8 mouse cellular contexts compared by ENCODE assay signal in genomic region chrX:56455372-56456246, GRCm38 (mm10). TPM values are rescaled to one million over a fixed set of nuclear protein-coding genes. Genes with fewer than 3 reads are reported as not detected.
DNase-seq lines count a peak whose midpoint lies in the region; ATAC-seq and TF ChIP-seq lines count a peak whose summit lies in the region.

No protein-coding gene starts in this region.

- H3K9me3 ChIP-seq in E14TG2a.4 (ENCODE audit: low read length): no peaks in the 10 kb centered on the region
- H3K9me3 ChIP-seq in forebrain, embryonic 13.5 days (replicated peaks): no peaks in the 10 kb centered on the region
- no peaks in the 10 kb centered on the region for H3K9me3 ChIP-seq in neural tube, embryonic 15.5 days (replicated peaks)

- H3K4me3 ChIP-seq in E14TG2a.4 (replicated peaks; ENCODE audit: low read length): peak overlapping the region; percentile 85
- peak overlapping the region; percentile 56 for H3K4me3 ChIP-seq in forebrain, embryonic 13.5 days
- peak overlapping the region; percentile 52 for H3K4me3 ChIP-seq in neural tube, embryonic 15.5 days (replicated peaks)

- H3K36me3 ChIP-seq in E14TG2a.4 (ENCODE audit: insufficient read depth, low read length): no peaks in the 10 kb centered on the region
- no peaks in the 10 kb centered on the region for H3K36me3 ChIP-seq in forebrain, embryonic 13.5 days (ENCODE audit: poor library complexity, severe bottlenecking)
- H3K36me3 ChIP-seq in neural tube, embryonic 15.5 days: no peaks in the 10 kb centered on the region

- peak overlapping the region; percentile 97 for H3K27ac ChIP-seq in forebrain, embryonic 13.5 days
- peak overlapping the region; percentile 95 for H3K27ac ChIP-seq in neural tube, embryonic 15.5 days (replicated peaks)

- H3K4me1 ChIP-seq in E14TG2a.4 (replicated peaks; ENCODE audit: low read depth, low read length): peaks cover 8% of the 10 kb centered on the region; the same call in 1 of the 2 replicates
- H3K4me1 ChIP-seq in forebrain, embryonic 13.5 days: no peaks in the 10 kb centered on the region; the same call in 1 of the 2 replicates
- peaks cover 3% of the 10 kb centered on the region; the same call in 1 of the 2 replicates for H3K4me1 ChIP-seq in neural tube, embryonic 15.5 days

- intact Hi-C loops in heart, postnatal 14 days (cut with DNase I): loop anchor here (2.0 kb wide), 2 partner anchors 17 to 33 kb away; no protein-coding TSS in a partner anchor

- 25% methylated on average over 63 of the region's 65 CpGs for WGBS in forebrain, embryonic 13.5 days
- WGBS in neural tube, embryonic 15.5 days: 20% methylated on average over 53 of the region's 65 CpGs

- H3K4me2 ChIP-seq in forebrain, embryonic 13.5 days: peak overlapping the region; percentile 61
- peak overlapping the region; percentile 60 for H3K4me2 ChIP-seq in neural tube, embryonic 15.5 days

- no peaks in the 10 kb centered on the region for H3K27me3 ChIP-seq in E14TG2a.4 (ENCODE audit: insufficient read depth, low read length)
- H3K27me3 ChIP-seq in forebrain, embryonic 13.5 days: no peaks in the 10 kb centered on the region
- no peaks in the 10 kb centered on the region for H3K27me3 ChIP-seq in neural tube, embryonic 15.5 days (replicated peaks)

- TF ChIP-seq CTCF in E14TG2a.4 (conservative IDR thresholded peaks at IDR 0.05; ENCODE audit: low read length): no peak

- peak; percentile 80 for DNase-seq in c-Kit-positive CD71-positive TER-119-positive erythroid progenitor cells, embryonic 14.5 days (ENCODE audit: low spot score)
- DNase-seq in heart, postnatal 14 days: peak; percentile 83 to 85
- DNase-seq in layer of hippocampus, adult 11-12 months (ENCODE audit: low spot score): peak; percentile 87
- peak; percentile 92 for DNase-seq in lung, adult 18-20 months
- peak; percentile 85 for DNase-seq in testis, postnatal 14 days (ENCODE audit: low spot score)

- peak; percentile 96 for ATAC-seq in forebrain, embryonic 13.5 days
- peak; percentile 96 for ATAC-seq in neural tube, embryonic 15.5 days (ENCODE audit: low FRiP score)

- H3K9ac ChIP-seq in forebrain, embryonic 13.5 days: peak overlapping the region; percentile 75
- peak overlapping the region; percentile 67 for H3K9ac ChIP-seq in neural tube, embryonic 15.5 days (replicated peaks)

RNA-seq across cellular contexts. Expression of gene Ints6l, which starts 1.0 kb away (rescaled TPM):
- 16.4 and 19.4 TPM in 2 replicates for polyA plus RNA-seq in forebrain, embryonic 13.5 days (2015; fragmentation: Nextera tagmentation; extraction: Ambion mirVana)
- total RNA-seq in heart, postnatal 14 days (2021): 10 to 100 TPM; 10.9 to 11.3 TPM
- polyA plus RNA-seq in neural tube, embryonic 15.5 days (2015; fragmentation: Nextera tagmentation; extraction: Ambion mirVana): 18.2 and 21.7 TPM in 2 replicates

RNA-seq across cellular contexts. Expression of gene Gm2174, which starts 7.8 kb away (rescaled TPM):
- 1.4 and 1.5 TPM in 2 replicates for polyA plus RNA-seq in forebrain, embryonic 13.5 days (2015; fragmentation: Nextera tagmentation; extraction: Ambion mirVana)
- total RNA-seq in heart, postnatal 14 days (2021): 1 to 10 TPM in 1 of 2 experiments, under 1 TPM in 1; 0.98 to 1.4 TPM
- polyA plus RNA-seq in neural tube, embryonic 15.5 days (2015; fragmentation: Nextera tagmentation; extraction: Ambion mirVana): 1.2 and 1.6 TPM in 2 replicates

Comparison
In these comparisons a context has a peak if more than half of its experiments do, and no peak if none do; other contexts are left out.
1. Peak in every context shown above with its lines: DNase-seq, ATAC-seq, H3K4me3 ChIP-seq and H3K27ac ChIP-seq.